Mouse (Mus musculus) hindbrain, postnatal 0 days (tissue): Measurements from ENCODE around the gene Unc93a. TPM values are rescaled to one million over a fixed set of nuclear protein-coding genes. Genes with fewer than 3 reads are reported as not detected.
"Not testable (repeated sequence)": the region's sequence is repeated elsewhere in the genome, so short reads cannot be mapped to it uniquely, and the experiment has no call there.

Experiments
- ATAC-seq: fragments of 200-750 bp; cut with Nextera tagmentation; 2 replicates; pipeline ENCODE4 v1.8.0; 2017; ENCODE audit warnings: mild to moderate bottlenecking, moderate TSS enrichment, moderate library complexity
- DNase-seq: peaks from one replicate; pipeline ENCODE4 v3.0.0-alpha.2; 2015; ENCODE audit warnings: low spot score
- H3K27ac ChIP-seq: fragments of 300-500 bp; sonication (generic); 2 replicates; pipeline ENCODE4 v1.5.1; 2014; ENCODE audit warnings: mild to moderate bottlenecking
- H3K27me3 ChIP-seq: fragments of 300-500 bp; sonication (generic); 2 replicates; pipeline ENCODE4 v1.6.1; 2014; ENCODE audit warnings: low read length, mixed read lengths; ENCODE audit not compliant: insufficient read depth
- H3K36me3 ChIP-seq: fragments of 300-500 bp; sonication (generic); 2 replicates; pipeline ENCODE4 v1.6.1; 2014; ENCODE audit warnings: low read length, mixed read lengths; ENCODE audit not compliant: insufficient read depth
- H3K4me1 ChIP-seq: fragments of 300-500 bp; sonication (generic); 2 replicates; pipeline ENCODE4 v1.6.1; 2014; ENCODE audit warnings: antibody characterized with exemption, low read length, mixed read lengths; ENCODE audit not compliant: insufficient read depth
- H3K4me2 ChIP-seq: fragments of 300-500 bp; sonication (generic); 2 replicates; pipeline ENCODE4 v1.6.1; 2014; ENCODE audit warnings: low read depth, mild to moderate bottlenecking, low read length, moderate library complexity, mixed read lengths
- H3K4me3 ChIP-seq: fragments of 300-500 bp; sonication (generic); 2 replicates; pipeline ENCODE4 v1.5.1; 2014; ENCODE audit warnings: low read length
- H3K9ac ChIP-seq: fragments of 300-500 bp; sonication (generic); replicated peaks from 2 replicates; pipeline ENCODE4 v1.6.1; 2014; ENCODE audit warnings: mild to moderate bottlenecking, low read length, moderate library complexity, mixed read lengths
- H3K9me3 ChIP-seq: fragments of 300-500 bp; sonication (generic); 2 replicates; pipeline ENCODE4 v1.6.1; 2016; ENCODE audit warnings: low read length, mixed read lengths
- WGBS: fragments of 180-500 bp; shearing (Covaris S2); extraction: QIAGEN DNeasy Blood & Tissue Kit; methylation state at CpG from one replicate; pipeline ENCODE4 v1.1.7; 2014; 5-methylcytosine and 5-hydroxymethylcytosine counted together
- polyA plus RNA-seq: library from polyadenylated mRNA; unstranded; fragments of >200 nt; fragmentation: Nextera tagmentation; extraction: Ambion mirVana; gene quantifications from 2 replicates; pipeline ENCODE4 v1.2.1, GENCODE M21; 2015
- total RNA-seq: library from RNA; depleted of rRNA; stranded (reverse); fragments of >200 nt; gene quantifications from 2 replicates; pipeline ENCODE4 v1.2.3, GENCODE M21; 2014; rRNA removed

The Unc93a gene
- not detected in 2 replicates for total RNA-seq
- polyA plus RNA-seq: 0.08 TPM in 1 of 2 replicates, not detected in the other

- H3K27me3 ChIP-seq, H3K4me1 ChIP-seq, H3K36me3 ChIP-seq, H3K9me3 ChIP-seq, ATAC-seq, H3K4me3 ChIP-seq, H3K9ac ChIP-seq, H3K4me2 ChIP-seq, H3K27ac ChIP-seq, DNase-seq: not testable (repeated sequence)
- 77% methylated on average over 3 of the region's 4 CpGs for WGBS
Observed at GRCm38 (mm10) chr17:13131710-13132109, at the start of gene Unc93a. TSS of gene Unc93a (minus strand) at chr17:13131810.

- DNase-seq, H3K36me3 ChIP-seq, H3K9me3 ChIP-seq, H3K4me2 ChIP-seq, H3K4me3 ChIP-seq, H3K9ac ChIP-seq, H3K4me1 ChIP-seq, H3K27ac ChIP-seq, ATAC-seq, H3K27me3 ChIP-seq: not testable (repeated sequence)
- WGBS: 92% methylated on average over 5 of the region's 5 CpGs
Observed at GRCm38 (mm10) chr17:13180491-13180890, 48.9 kb upstream of the Unc93a start.

GRCm38 (mm10) chr17:13179021-13179420 lies 47.4 kb upstream of the Unc93a start:
- H3K4me2 ChIP-seq, H3K36me3 ChIP-seq, H3K4me1 ChIP-seq, H3K27ac ChIP-seq, H3K9ac ChIP-seq, H3K9me3 ChIP-seq, H3K27me3 ChIP-seq, H3K4me3 ChIP-seq, DNase-seq, ATAC-seq: not testable (repeated sequence)
- WGBS: 86% methylated on average over 4 of the region's 4 CpGs

GRCm38 (mm10) chr17:13177796-13178195 lies 46.2 kb upstream of the Unc93a start:
- H3K4me2 ChIP-seq, DNase-seq: not testable (repeated sequence)
- ATAC-seq: peak; percentile 41; the same call in 1 of the 2 replicates

GRCm38 (mm10) chr17:13175609-13176008 lies 44.0 kb upstream of the Unc93a start:
- H3K4me3 ChIP-seq, H3K4me1 ChIP-seq, H3K9ac ChIP-seq, H3K27ac ChIP-seq, H3K9me3 ChIP-seq, DNase-seq, ATAC-seq, H3K36me3 ChIP-seq, H3K27me3 ChIP-seq, H3K4me2 ChIP-seq: not testable (repeated sequence)
- WGBS: no CpG with 5 or more reads among the region's 1 CpGs

More at GRCm38 (mm10) chr17:13177796-13178195, 46.2 kb upstream of the Unc93a start:
- H3K4me1 ChIP-seq, H3K36me3 ChIP-seq, H3K9ac ChIP-seq, H3K27me3 ChIP-seq, H3K27ac ChIP-seq, H3K4me3 ChIP-seq, H3K9me3 ChIP-seq: not testable (repeated sequence)
- 50% methylated on average over 1 of the region's 1 CpGs for WGBS

GRCm38 (mm10) chr17:13174029-13174428 lies 42.4 kb upstream of the Unc93a start:
- WGBS: 42% methylated on average over 1 of the region's 3 CpGs
- ATAC-seq: peak; percentile 27; the same call in 1 of the 2 replicates
- not testable (repeated sequence) for H3K9me3 ChIP-seq, H3K27ac ChIP-seq, H3K9ac ChIP-seq, H3K4me1 ChIP-seq, H3K4me3 ChIP-seq, DNase-seq, H3K4me2 ChIP-seq, H3K36me3 ChIP-seq, H3K27me3 ChIP-seq

- 0 out of 2 replicates have a peak, but pooled peaks have one; percentile 27 for ATAC-seq
- H3K4me1 ChIP-seq, H3K4me2 ChIP-seq, H3K27ac ChIP-seq, DNase-seq, H3K4me3 ChIP-seq, H3K36me3 ChIP-seq, H3K9ac ChIP-seq, H3K9me3 ChIP-seq, H3K27me3 ChIP-seq: not testable (repeated sequence)
- WGBS: 90% methylated on average over 6 of the region's 6 CpGs
Observed at GRCm38 (mm10) chr17:13173578-13173977, 42.0 kb upstream of the Unc93a start.

GRCm38 (mm10) chr17:13146128-13146527 lies 14.5 kb upstream of the Unc93a start:
- not testable (repeated sequence) for H3K4me2 ChIP-seq, H3K9me3 ChIP-seq, DNase-seq, H3K9ac ChIP-seq, ATAC-seq, H3K27me3 ChIP-seq, H3K4me3 ChIP-seq, H3K27ac ChIP-seq, H3K36me3 ChIP-seq, H3K4me1 ChIP-seq
- 89% methylated on average over 7 of the region's 7 CpGs for WGBS

GRCm38 (mm10) chr17:13144580-13145215 lies 13.1 kb upstream of the Unc93a start:
- H3K4me3 ChIP-seq, H3K4me2 ChIP-seq, DNase-seq, H3K27ac ChIP-seq, H3K27me3 ChIP-seq, H3K4me1 ChIP-seq, H3K9ac ChIP-seq, H3K36me3 ChIP-seq, ATAC-seq, H3K9me3 ChIP-seq: not testable (repeated sequence)
- WGBS: 91% methylated on average over 4 of the region's 4 CpGs

- not testable (repeated sequence) for H3K9me3 ChIP-seq, H3K4me2 ChIP-seq, H3K9ac ChIP-seq, ATAC-seq, H3K27me3 ChIP-seq, H3K4me1 ChIP-seq, H3K36me3 ChIP-seq, H3K4me3 ChIP-seq, DNase-seq, H3K27ac ChIP-seq
- WGBS: no CpG with 5 or more reads among the region's 2 CpGs
Observed at GRCm38 (mm10) chr17:13142665-13143064, 11.1 kb upstream of the Unc93a start.
